Mouse (Mus musculus): ENCODE measurements around the gene Upf3b. TPM values are rescaled to one million over a fixed set of nuclear protein-coding genes. Genes with fewer than 3 reads are reported as not detected.
"Not testable (repeated sequence)": the region's sequence is repeated elsewhere in the genome, so short reads cannot be mapped to it uniquely, and the experiment has no call there.

Upf3b gene
- total RNA-seq, 4 experiments from 2014 or later = 6.6 to 10.5 (median 7.5) TPM

DNA sequence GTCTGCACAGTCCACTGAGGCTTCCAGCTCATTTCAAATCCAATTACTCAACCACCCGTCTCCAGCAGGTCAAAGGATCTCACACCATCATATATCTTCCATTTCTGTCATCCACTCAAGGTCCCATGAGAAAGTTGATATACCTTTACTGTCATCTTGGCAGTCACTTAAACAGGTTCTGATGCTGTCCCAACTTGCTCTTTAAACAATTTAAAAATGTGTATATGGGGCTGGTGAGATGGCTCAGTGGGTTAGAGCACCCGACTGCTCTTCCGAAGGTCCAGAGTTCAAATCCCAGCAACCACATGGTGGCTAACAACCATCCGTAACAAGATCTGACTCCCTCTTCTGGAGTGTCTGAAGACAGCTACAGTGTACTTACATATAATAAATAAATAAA, 29.8 kb downstream of the Upf3b start:
- not testable (repeated sequence) for DNase-seq (ENCODE audit: low spot score)

DNA sequence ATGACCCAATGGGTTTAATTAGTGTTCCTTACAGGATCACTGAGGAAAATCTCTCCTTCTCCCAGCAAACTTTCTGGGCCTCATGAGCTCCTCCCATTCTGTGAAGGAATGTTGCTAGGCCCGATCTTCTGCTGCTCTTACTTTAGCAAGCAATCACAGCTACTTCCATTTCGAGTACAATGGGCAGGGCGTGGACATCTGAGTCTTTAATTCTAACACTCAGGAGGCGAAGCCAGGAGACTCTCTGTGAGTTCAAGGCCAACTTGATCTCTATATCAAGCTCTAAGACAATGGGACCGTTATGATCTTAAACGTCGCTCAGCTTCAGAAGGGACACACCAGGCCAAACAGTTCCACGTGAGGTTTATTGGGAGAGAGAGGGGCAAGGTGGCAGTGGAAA, 33.5 kb downstream of the Upf3b start:
- no peak for DNase-seq (ENCODE audit: low spot score)

DNA sequence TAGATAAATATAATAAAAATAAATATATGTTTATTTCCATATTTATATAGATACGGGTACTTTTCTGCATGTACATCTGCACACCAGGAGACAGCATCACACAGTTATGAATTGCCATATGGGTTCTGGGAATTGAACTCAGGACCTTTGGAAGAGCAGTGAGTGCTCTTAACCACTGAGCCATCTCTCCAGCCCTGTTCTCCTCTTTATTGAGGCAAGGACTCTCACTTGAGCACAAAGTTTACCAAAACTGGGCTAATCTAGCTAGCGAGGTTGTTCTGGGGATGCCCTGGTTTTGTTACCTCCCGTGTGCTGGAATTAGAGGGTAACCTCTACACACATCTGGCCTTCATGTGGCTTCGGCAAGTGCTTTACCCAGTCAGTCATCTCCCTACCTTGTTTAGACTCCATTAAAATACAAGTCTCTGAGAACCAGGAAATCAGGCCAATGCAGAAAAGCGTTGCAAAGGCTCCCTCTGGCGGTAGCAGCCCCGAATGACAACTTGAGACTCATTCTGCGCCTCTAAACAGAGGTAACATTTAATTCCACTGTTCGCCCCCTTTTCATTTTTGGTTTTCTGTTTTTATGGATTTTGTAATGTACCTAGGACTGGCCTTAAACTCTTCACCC, 35.7 kb downstream of the Upf3b start:
- DNase-seq (ENCODE audit: low spot score) = no peak

DNA sequence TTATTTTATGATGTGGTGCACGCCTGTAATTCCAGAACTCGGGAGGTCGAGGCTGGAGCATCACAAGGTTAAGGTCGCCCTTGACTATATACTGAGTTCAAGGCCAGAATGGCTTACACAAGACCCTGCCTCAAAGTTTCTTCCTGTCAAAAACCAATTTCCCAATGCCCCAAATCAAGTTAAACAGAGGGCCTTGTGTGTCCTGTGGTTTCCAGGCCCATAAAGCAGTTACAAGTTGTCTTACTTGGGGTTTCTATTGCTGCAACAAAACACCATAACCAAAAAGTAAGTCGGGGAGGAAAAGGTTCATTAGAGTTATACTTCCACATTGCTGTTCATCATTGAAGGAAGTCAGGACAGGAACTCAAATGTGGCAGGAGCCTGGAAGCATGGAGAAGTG, 41.4 kb downstream of the Upf3b start:
- DNase-seq (ENCODE audit: low spot score) = no peak

DNA sequence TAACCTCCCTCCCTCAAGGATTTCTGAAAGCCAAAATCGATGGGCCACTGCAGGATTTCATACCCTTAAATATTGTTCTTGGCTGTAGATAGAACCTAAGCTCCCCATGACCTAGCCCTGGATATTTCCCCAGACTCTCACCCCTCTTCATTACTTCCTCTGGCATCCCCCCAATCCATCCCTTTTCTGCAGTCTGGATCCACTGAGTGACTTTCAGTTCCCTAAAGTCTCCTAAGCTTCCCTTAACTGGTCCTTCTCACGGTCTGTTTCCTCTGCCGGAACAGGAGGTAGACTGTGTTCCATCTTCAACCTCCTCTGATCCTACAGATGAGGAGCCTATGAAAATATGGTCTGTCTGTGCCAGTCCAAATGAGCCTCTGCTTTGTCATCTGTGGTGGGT, 42.8 kb downstream of the Upf3b start:
- DNase-seq (ENCODE audit: low spot score) = no peak

DNA sequence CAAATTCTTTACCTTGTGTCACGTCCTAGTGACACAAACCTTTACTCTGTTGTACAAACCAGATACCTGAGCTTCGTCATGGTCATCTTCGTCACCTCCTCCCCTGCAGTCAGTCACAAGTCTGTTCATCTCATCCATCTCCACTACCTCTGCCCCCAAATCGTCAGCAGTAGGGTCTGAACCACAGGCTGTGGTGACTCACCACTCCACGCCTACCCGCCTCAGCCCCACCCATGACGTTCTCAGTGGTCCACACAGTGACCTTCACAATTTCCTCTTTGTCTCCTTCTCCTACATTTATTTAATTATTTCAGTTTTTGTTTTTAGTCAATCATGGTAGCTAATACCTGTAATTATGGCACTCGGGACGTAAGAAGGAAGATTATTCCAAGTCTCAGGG, 46.2 kb downstream of the Upf3b start:
- DNase-seq (ENCODE audit: low spot score) = no peak

DNA sequence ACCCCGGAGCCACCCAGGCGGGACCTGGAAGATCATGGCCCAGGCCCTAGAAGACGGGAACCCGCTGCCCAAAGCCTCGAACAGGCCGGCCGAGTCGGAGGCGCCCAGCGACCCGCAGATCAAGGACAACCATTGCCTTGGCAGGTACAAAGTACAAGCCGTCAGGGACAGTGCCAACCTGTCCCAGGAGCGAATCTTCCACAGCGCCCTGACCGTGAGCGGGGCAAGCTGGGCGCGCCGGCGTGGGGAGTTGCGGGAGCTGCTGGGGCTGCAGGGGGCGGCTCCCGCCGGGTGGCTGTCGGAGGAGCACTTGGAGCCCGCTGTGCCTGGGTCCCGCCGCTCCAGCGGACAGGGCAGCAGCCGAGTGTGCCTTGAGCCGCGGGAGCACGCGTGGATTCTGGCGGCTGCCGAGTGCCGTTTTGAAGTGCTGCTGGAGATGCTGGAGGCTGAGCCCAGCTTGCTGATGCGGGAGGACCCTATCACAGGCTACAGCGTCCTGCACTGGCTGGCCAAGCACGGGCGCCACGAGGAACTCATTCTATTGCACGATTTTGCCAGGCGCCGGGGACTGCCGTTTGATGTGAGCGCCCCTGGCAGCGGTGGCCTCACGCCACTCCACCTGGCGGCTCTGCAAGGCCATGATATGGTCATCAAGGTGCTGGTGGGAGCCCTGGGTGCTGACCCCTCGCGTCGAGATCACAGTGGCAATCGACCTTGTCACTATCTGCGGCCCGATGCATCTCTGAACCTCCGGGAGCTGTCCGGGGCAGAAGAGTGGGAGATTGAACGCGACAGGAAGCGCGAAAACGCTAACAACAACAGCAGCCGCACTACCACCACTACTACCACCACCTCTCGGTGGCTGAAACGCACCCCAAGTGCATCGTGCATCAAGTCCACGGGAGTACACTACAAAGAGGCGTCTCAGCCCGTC, 61.0 kb downstream of the Upf3b start:
- DNase-seq (ENCODE audit: low spot score) = no peak

DNA sequence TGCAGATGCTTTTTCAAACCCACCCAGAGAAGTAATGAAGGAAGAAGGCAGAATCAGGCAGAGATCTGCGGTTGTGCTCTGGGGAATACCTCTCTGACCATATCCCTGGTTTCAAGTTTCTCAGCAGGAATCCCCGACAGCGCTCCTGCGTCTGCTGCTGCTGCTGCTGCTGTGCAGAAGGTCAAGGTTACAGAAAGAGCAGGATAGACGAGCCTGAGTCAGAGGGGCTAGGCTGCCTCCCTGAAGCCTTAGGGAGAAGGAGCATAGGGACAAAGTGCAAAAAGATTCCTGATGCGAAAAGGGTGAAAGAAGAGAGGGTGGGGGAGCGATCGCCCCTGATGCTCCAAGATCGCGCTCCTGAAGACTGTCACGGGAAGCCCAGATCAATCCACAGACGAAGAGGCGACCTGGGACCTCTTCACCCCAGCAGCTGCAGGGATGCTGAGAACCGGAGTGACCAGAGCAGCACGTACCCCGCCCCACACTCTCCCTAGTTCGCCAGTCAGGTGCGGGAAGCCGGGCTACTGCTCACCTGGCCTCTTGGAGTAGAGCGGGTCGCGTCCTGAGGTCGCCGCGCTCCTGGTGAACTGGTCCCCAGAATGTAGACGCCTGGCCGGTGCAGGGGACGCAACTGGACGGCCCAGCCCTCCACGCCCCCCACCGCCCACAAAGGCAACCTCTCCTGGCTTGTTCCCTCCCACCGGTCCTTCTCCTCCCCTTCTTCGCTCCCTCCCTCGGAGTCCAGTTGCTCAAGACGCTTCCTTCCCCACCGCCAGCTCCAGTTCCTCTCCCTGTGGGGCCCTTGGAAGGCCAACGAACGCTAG, 61.8 kb downstream of the Upf3b start, which contains the start of gene Sowahd:
Gene Sowahd (plus strand): TSS at position 780 of the 824 bp plus-strand sequence.
- no peak for DNase-seq (ENCODE audit: low spot score)

DNA sequence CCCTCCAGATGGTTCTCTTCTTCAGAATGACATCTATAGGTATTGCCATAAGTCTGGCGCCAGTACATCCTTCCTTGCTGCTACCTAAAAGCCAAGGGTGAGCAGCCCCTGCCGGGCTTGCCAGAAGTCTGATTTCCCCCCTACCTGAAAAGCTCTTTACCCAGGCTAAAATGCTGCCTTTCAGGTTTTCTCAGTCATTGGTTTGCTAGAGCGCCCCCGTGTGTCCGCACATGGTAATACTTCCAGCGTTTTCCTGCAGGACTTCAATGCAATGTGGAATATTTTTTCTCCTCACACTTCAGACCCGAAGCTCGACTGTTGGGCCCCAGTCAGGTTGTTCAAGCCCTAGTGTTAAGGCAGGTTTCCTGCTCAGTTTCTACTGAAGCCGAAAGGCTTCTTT, 67.4 kb downstream of the Upf3b start:
- DNase-seq (ENCODE audit: low spot score) = peak; percentile 8

Other genes with a start within 250 kb of the Upf3b start
- gene Ube2a, start 236.4 kb downstream of the Upf3b start, total RNA-seq (2022) = 10 to 100 TPM; 61.7 to 72.1 (median 66.5) TPM
- gene C330007P06Rik, start 236.2 kb downstream of the Upf3b start, total RNA-seq (2022) = 10 to 100 TPM; 14.4 to 16.6 (median 15.4) TPM
- 1 to 10 TPM; 3.2 to 4.2 (median 3.5) TPM for gene Nkrf, start 207.4 kb downstream of the Upf3b start, total RNA-seq (2022)
- 1 to 10 TPM; 2.4 to 6.1 (median 3.7) TPM for gene Sept6, start 118.5 kb downstream of the Upf3b start, total RNA-seq (2022)
- gene Sowahd, start 61.5 kb downstream of the Upf3b start, total RNA-seq (2022) = not detected
- 100 to 1,000 TPM; 254 to 346 (median 312) TPM for gene Rpl39, start 24.9 kb downstream of the Upf3b start, total RNA-seq (2022)
- 10 to 100 TPM; 10.2 to 11.2 (median 10.6) TPM for gene Nkap, start 16.5 kb upstream of the Upf3b start, total RNA-seq (2022)
- gene Akap14, start 58.5 kb upstream of the Upf3b start, total RNA-seq (2022) = not detected
- gene Ndufa1, start 80.8 kb upstream of the Upf3b start, total RNA-seq (2022) = 1,000 to 10,000 TPM in 1 of 4 experiments, 100 to 1,000 TPM in 3; 768 to 1,020 (median 863) TPM
- gene Rnf113a1, start 80.9 kb upstream of the Upf3b start, total RNA-seq (2022) = 1 to 10 TPM; 1.4 to 2.1 (median 1.8) TPM
- not detected for gene Gm9, start 100.7 kb upstream of the Upf3b start, total RNA-seq (2022)
- gene Rhox1, start 111.9 kb upstream of the Upf3b start, total RNA-seq (2022) = not detected
- not detected for gene Rhox2a, start 134.7 kb upstream of the Upf3b start, total RNA-seq (2022)
- gene Rhox3a, start 139.6 kb upstream of the Upf3b start, total RNA-seq (2022) = not detected
- not detected for gene Rhox4a, start 155.0 kb upstream of the Upf3b start, total RNA-seq (2022)